Mouse (Mus musculus) hematopoietic multipotent progenitor cell, adult 10-12 weeks (in vitro differentiated cells): ENCODE measurements around the gene Rbm12b1. TPM values are rescaled to one million over a fixed set of nuclear protein-coding genes. Genes with fewer than 3 reads are reported as not detected.

Source experiments
- polyA plus RNA-seq: library from polyadenylated mRNA; stranded (reverse); fragments of >175 nt; gene quantifications from 2 replicates; pipeline ENCODE4 v1.2.3, GENCODE M21; 2012; ENCODE audit warnings: low replicate concordance

Gene Rbm12b1
- 7.2 and 14.1 TPM in 2 replicates for polyA plus RNA-seq

GRCm38 (mm10) chr4:12140141-12140567 lies at the start of gene Rbm12b1:
TSS of gene Rbm12b1 (plus strand) at chr4:12140264.

GRCm38 (mm10) chr4:12171318-12172091 lies 31.4 kb downstream of the Rbm12b1 start, which contains the start of gene Fam92a:
TSS of gene Fam92a (minus strand) at chr4:12172015.

Other genes with a start within 250 kb of the Rbm12b1 start
- gene Gm10604, start 159.0 kb upstream of the Rbm12b1 start, polyA plus RNA-seq, result not detected in 2 replicates
- 1.2 and 2.9 TPM in 2 replicates for gene Rbm12b2, start 50.8 kb upstream of the Rbm12b1 start, polyA plus RNA-seq
- 6.4 and 7.9 TPM in 2 replicates for gene Fam92a, start 31.8 kb downstream of the Rbm12b1 start, polyA plus RNA-seq